Mouse (Mus musculus) bone marrow, adult 2 months (tissue): Measurements from ENCODE around the gene H2-T23. TPM values are rescaled to one million over a fixed set of nuclear protein-coding genes. Genes with fewer than 3 reads are reported as not detected.
A peak's percentile ranks its signal among the peaks of the same experiment; 100 is the strongest.

Source experiments
- H3K27ac ChIP-seq: fragments of 200-500 bp; 2 replicates; pipeline ENCODE4 v1.5.1; 2012; ENCODE audit warnings: low read depth, mild to moderate bottlenecking, control low read depth, inconsistent platforms, low read length; ENCODE audit not compliant: control insufficient read depth, poor library complexity, insufficient read depth
- H3K4me1 ChIP-seq: fragments of 200-500 bp; 2 replicates; pipeline ENCODE4 v1.6.1; 2011; ENCODE audit warnings: low read length; ENCODE audit not compliant: control insufficient read depth, insufficient read depth
- H3K4me3 ChIP-seq: fragments of 200-500 bp; replicated peaks from 2 replicates; pipeline ENCODE3; 2011; ENCODE audit warnings: mild to moderate bottlenecking, low read depth, low read length, control low read depth; ENCODE audit not compliant: control insufficient read depth
- CTCF ChIP-seq: fragments of 200-500 bp; IDR thresholded peaks from 2 replicates; pipeline ENCODE4 v1.5.1; 2011; ENCODE audit warnings: low read length, control low read depth; ENCODE audit not compliant: control insufficient read depth, insufficient read depth
- POLR2A ChIP-seq: fragments of 200-500 bp; IDR thresholded peaks from 2 replicates; pipeline ENCODE4 v1.6.1; 2011; ENCODE audit warnings: low read depth, mild to moderate bottlenecking, control low read depth, low read length, borderline replicate concordance; ENCODE audit not compliant: control insufficient read depth
- WGBS: fragments of 180-500 bp; shearing (Covaris S2); methylation state at CpG from one replicate; pipeline ENCODE4 v1.1.7; 2018; 5-methylcytosine and 5-hydroxymethylcytosine counted together
- polyA plus RNA-seq: library from polyadenylated mRNA; stranded (reverse); fragments of >200 nt; gene quantifications from 2 replicates; pipeline ENCODE4 v1.2.4, GENCODE M21; 2011; ENCODE audit warnings: low replicate concordance; ENCODE audit not compliant: missing spikeins, insufficient read depth, insufficient read length

The H2-T23 gene
- polyA plus RNA-seq, 1 experiment: 94.6 TPM

- peak overlapping the region; percentile 79 for H3K4me3 ChIP-seq
- TF ChIP-seq POLR2A (no peak), CTCF (no peak)
- peak overlapping the region; percentile 89 for H3K27ac ChIP-seq
- H3K4me1 ChIP-seq: peaks cover 6% of the 10 kb centered on the region
- WGBS: 15% methylated on average over 12 of the region's 12 CpGs
Measured at GRCm38 (mm10) chr17:35997713-35998510, 34.7 kb downstream of the H2-T23 start.

- H3K4me3 ChIP-seq: peak overlapping the region; percentile 6
- H3K4me1 ChIP-seq: peaks cover 4% of the 10 kb centered on the region; the same call in 1 of the 2 replicates
- TF ChIP-seq POLR2A (no peak), CTCF (peak; percentile 97)
- H3K27ac ChIP-seq: no peak overlapping the region
- whole genome bisulfite sequencing: under 1% methylated on average over 11 of the region's 11 CpGs
Measured at GRCm38 (mm10) chr17:35996949-35997348, 35.7 kb downstream of the H2-T23 start.

- Histone ChIP-seq H3K4me3 (peak overlapping the region; percentile 82), H3K4me1 (peaks cover 3% of the 10 kb centered on the region; the same call in 1 of the 2 replicates), H3K27ac (peak overlapping the region; percentile 45; the same call in 1 of the 2 replicates)
- 4% methylated on average over 14 of the region's 14 CpGs for WGBS
- TF ChIP-seq CTCF (no peak), POLR2A (no peak)
Measured at GRCm38 (mm10) chr17:35994879-35995240, 37.8 kb downstream of the H2-T23 start.

GRCm38 (mm10) chr17:35994175-35994878, 38.3 kb downstream of the H2-T23 start:
- peak; percentile 86 for TF ChIP-seq POLR2A
- no peak for TF ChIP-seq CTCF
- H3K27ac ChIP-seq: peak overlapping the region; percentile 45
- WGBS: 2% methylated on average over 31 of the region's 31 CpGs
- H3K4me3 ChIP-seq: peak overlapping the region; percentile 82
- peaks cover 3% of the 10 kb centered on the region; the same call in 1 of the 2 replicates for H3K4me1 ChIP-seq

- Histone ChIP-seq H3K4me3 (peak overlapping the region; percentile 54), H3K4me1 (peaks cover 3% of the 10 kb centered on the region; the same call in 1 of the 2 replicates), H3K27ac (no peak overlapping the region)
- TF ChIP-seq POLR2A (no peak), CTCF (peak; percentile 99)
- under 1% methylated on average over 17 of the region's 17 CpGs for WGBS
Measured at GRCm38 (mm10) chr17:35993675-35994074, 39.0 kb downstream of the H2-T23 start.

GRCm38 (mm10) chr17:35991781-35992180, 40.9 kb downstream of the H2-T23 start:
- H3K4me3 ChIP-seq: no peak overlapping the region
- 40% methylated on average over 10 of the region's 10 CpGs for WGBS
- TF ChIP-seq CTCF (no peak), POLR2A (no peak)
- H3K4me1 ChIP-seq: no peaks in the 10 kb centered on the region
- H3K27ac ChIP-seq: no peak overlapping the region

- H3K4me1 ChIP-seq: no peaks in the 10 kb centered on the region; the same call in none of the 2 replicates
- 91% methylated on average over 9 of the region's 9 CpGs for WGBS
- no peak overlapping the region for H3K4me3 ChIP-seq
- no peak overlapping the region for H3K27ac ChIP-seq
- TF ChIP-seq POLR2A (no peak), CTCF (no peak)
Measured at GRCm38 (mm10) chr17:35981776-35982175, 50.9 kb downstream of the H2-T23 start.

- Histone ChIP-seq H3K4me3 (peak overlapping the region; percentile 76), H3K27ac (peak overlapping the region; percentile 84), H3K4me1 (no peaks in the 10 kb centered on the region; the same call in none of the 2 replicates)
- 1% methylated on average over 29 of the region's 29 CpGs for WGBS
- TF ChIP-seq POLR2A (0 out of 2 replicates have a peak, but pooled peaks have one; percentile 13), CTCF (no peak)
Measured at GRCm38 (mm10) chr17:35980363-35980754, 52.3 kb downstream of the H2-T23 start.

Other genes with a start within 250 kb of the H2-T23 start
- 8.7 and 17.1 TPM in 2 replicates for gene Ier3, start 211.2 kb downstream of the H2-T23 start, polyA plus RNA-seq
- 41.7 and 90.0 TPM in 2 replicates for gene Flot1, start 209.6 kb downstream of the H2-T23 start, polyA plus RNA-seq
- gene Tubb5, start 194.5 kb downstream of the H2-T23 start, polyA plus RNA-seq: 380 and 447 TPM in 2 replicates
- gene Mdc1, start 191.3 kb downstream of the H2-T23 start, polyA plus RNA-seq: 17.2 and 24.2 TPM in 2 replicates
- 16.0 and 22.4 TPM in 2 replicates for gene Nrm, start 171.5 kb downstream of the H2-T23 start, polyA plus RNA-seq
- gene Ppp1r18, start 167.3 kb downstream of the H2-T23 start, polyA plus RNA-seq: 35.8 and 78.4 TPM in 2 replicates
- 119 and 234 TPM in 2 replicates for gene Dhx16, start 153.0 kb downstream of the H2-T23 start, polyA plus RNA-seq
- gene 2310061I04Rik, start 135.4 kb downstream of the H2-T23 start, polyA plus RNA-seq: 28.5 and 52.0 TPM in 2 replicates
- gene Atat1, start 122.8 kb downstream of the H2-T23 start, polyA plus RNA-seq: 11.7 and 19.9 TPM in 2 replicates
- gene Mrps18b, start 116.5 kb downstream of the H2-T23 start, polyA plus RNA-seq: 43.2 and 65.2 TPM in 2 replicates
- 24.4 and 48.0 TPM in 2 replicates for gene Ppp1r10, start 116.4 kb downstream of the H2-T23 start, polyA plus RNA-seq
- gene Abcf1, start 63.1 kb downstream of the H2-T23 start, polyA plus RNA-seq: 77.2 and 120 TPM in 2 replicates
- gene Gnl1, start 53.0 kb downstream of the H2-T23 start, polyA plus RNA-seq: 28.0 and 29.9 TPM in 2 replicates
- 23.0 and 34.5 TPM in 2 replicates for gene Prr3, start 52.6 kb downstream of the H2-T23 start, polyA plus RNA-seq
- 48.0 and 67.4 TPM in 2 replicates for gene H2-T24, start 12.3 kb downstream of the H2-T23 start, polyA plus RNA-seq
- 23.5 and 45.8 TPM in 2 replicates for gene H2-T22, start 9.9 kb upstream of the H2-T23 start, polyA plus RNA-seq
- not detected in 2 replicates for gene Gm6034, start 10.1 kb upstream of the H2-T23 start, polyA plus RNA-seq
- not detected in 2 replicates for gene Gm11127, start 25.5 kb upstream of the H2-T23 start, polyA plus RNA-seq
- gene Gm19684, start 88.8 kb upstream of the H2-T23 start, polyA plus RNA-seq: 1.2 TPM in 1 of 2 replicates, not detected in the other
- gene Gm7030, start 96.6 kb upstream of the H2-T23 start, polyA plus RNA-seq: not detected in 2 replicates
- 3.0 TPM in 1 of 2 replicates, not detected in the other for gene Gm8909, start 135.7 kb upstream of the H2-T23 start, polyA plus RNA-seq
- gene H2-T3, start 157.4 kb upstream of the H2-T23 start, polyA plus RNA-seq: 0.80 TPM in 1 of 2 replicates, not detected in the other
- gene Rpp21, start 225.2 kb upstream of the H2-T23 start, polyA plus RNA-seq: 53.7 and 117 TPM in 2 replicates
- 23.5 and 42.2 TPM in 2 replicates for gene Trim39, start 239.4 kb upstream of the H2-T23 start, polyA plus RNA-seq